Mouse (Mus musculus) layer of hippocampus, adult 9-11 months (tissue): ENCODE data around the gene Pam.

Source experiments
- DNase-seq: peaks from one replicate; pipeline ENCODE4 v3.0.0; 2022

Gene Pam

DNA sequence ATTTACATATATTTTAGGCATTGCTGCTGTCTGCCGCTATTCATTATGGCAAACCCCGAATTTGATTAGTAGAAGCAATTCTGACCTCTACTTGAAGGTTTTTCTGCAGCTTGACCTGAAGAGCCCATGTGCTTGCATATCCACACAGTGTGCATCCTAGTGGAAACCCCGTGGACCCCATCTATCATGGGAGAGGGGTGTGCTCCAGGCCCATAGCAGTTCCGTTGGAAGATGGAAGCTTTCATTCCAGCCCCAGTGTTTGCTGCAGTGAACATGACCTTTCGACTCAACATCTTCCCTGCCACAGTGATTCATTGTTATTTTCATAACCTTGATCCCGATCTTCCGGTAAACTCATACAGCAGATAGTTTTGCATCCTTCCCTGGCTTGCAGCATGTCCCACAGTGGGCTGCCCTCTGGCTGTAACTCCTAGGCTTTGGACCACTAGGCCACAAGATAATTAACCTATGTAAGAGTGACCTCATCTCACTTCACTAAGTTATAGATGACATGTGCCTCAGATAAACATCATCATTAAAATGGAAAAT lies 191.5 kb downstream of the Pam start:
- no peak for DNase-seq

DNA sequence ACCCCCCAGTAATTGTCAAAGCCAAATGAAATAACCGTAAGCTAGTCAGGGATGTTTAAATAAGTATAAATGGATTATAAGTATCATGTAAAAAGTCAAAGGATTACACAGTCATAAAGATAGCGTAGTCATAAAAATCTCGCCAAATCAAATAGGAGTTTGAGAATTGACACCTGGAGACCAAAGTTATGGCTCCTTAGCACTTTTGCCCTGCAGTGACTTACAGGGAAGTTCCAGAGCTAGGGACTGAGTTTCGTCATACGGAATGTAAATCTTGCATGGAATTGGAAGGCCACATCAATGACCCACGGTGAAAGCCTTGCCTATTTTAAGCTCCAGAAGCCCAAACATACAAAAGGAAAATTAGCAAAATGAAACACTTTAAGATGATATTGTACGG lies 192.6 kb downstream of the Pam start:
- no peak for DNase-seq

- no peak for DNase-seq
Observed at GRCm38 (mm10) chr1:97900559-97901153, 194.8 kb downstream of the Pam start.

- DNase-seq = no peak
Observed at GRCm38 (mm10) chr1:97887511-97887910, 207.9 kb downstream of the Pam start.

- no peak for DNase-seq
Observed at GRCm38 (mm10) chr1:97883498-97883897, 211.9 kb downstream of the Pam start.

- no peak for DNase-seq
Observed at GRCm38 (mm10) chr1:97877037-97877436, 218.4 kb downstream of the Pam start.

GRCm38 (mm10) chr1:97873490-97874054 lies 221.9 kb downstream of the Pam start:
- DNase-seq = no peak

GRCm38 (mm10) chr1:97872493-97872892 lies 223.0 kb downstream of the Pam start:
- no peak for DNase-seq

DNA sequence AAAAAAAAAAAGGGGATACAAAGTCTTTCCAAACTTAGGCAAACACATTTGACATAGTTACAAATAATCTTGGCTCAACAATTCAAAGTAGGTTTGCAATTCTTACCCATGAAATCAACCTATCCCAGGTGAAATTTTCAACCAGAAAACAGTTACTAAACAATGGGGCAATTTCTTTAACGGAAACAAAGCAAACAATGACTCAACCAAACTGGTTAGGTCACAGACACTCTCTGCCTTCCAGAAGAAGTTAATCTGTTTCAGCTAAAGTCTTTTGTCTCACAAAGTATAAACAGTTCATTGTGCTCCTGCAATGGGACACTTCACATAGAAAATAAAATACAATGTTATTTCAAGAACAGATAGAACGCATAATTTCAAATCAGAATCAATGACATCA lies 223.4 kb downstream of the Pam start:
- no peak for DNase-seq

- no peak for DNase-seq
Observed at GRCm38 (mm10) chr1:97864135-97864534, 231.3 kb downstream of the Pam start.

- peak; percentile 91 for DNase-seq
Observed at GRCm38 (mm10) chr1:97863140-97863539, 232.3 kb downstream of the Pam start.

DNA sequence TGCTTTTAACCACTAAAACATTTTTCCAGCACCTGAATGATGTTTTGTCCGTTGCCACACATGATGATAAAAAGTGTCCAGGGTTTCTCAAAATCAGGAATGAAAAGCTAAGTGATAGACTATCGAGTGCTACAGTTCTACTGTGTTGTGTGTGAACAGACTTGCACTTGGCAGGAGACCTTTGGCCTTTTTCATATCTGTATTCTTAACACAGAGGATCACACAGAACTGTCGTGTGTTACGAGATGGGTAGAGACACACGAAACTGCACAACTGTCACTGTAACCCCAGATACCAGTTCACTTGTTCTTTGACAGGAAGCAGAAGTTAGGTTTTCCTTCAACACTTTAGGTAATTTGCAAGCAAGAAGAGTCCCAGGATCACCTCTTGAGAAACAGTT lies 232.7 kb downstream of the Pam start:
- DNase-seq = no peak

- DNase-seq = no peak
Observed at GRCm38 (mm10) chr1:97854256-97854655, 241.2 kb downstream of the Pam start.

GRCm38 (mm10) chr1:97851601-97852175 lies 243.8 kb downstream of the Pam start:
- no peak for DNase-seq

DNA sequence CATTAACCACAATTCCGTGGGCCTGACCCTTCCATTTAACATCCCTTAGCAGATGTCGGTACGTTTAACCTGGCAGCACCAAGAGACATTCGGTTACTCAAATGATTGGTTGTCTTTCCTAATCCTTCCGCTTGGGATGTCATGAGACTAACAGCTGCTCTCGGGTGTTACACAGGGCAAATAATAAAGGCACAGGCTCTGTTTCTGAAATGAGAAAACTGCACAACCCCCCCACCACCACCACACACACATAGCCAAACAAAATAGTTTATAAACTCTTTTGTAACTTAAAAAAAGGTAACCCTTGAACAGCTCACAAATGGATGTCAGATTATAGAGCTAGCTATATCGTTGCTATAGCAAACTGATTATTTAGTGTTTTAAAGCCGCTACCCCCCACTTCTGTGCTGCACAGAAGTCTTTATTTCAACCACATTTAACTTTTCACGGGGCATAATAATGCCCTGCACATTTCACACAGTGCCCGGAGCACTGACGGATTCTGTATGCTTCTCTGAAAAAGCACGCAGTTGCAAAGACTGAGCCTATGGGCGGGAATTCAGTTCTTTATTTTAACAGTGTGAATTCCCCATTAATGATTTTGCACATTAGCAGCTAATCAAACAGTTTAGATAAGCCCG lies 246.7 kb downstream of the Pam start:
- no peak for DNase-seq

- DNase-seq = no peak
Observed at GRCm38 (mm10) chr1:97843220-97843992, 252.0 kb downstream of the Pam start.

DNA sequence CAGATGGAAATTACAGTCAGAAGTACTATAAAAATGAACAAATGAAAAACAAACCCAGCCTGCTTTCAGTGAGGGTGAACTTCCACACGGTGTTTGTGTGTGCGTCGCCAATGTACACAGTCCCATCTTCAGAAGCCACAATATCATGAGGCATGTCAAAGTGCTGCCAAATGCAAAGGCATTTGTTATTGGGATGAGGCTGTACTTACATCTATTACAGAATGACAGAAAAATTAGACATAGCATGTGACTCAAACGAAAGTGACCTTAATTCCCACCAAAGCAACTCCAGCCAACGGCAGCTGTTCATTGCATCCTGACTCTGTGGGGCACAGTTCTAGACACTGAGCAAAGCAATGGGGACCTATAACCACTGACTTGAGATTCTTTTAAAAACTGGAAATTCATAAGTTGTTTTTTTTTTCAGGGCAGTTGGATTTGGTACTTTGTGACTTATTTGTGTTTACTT lies 261.1 kb downstream of the Pam start:
- no peak for DNase-seq

- DNase-seq = peak; percentile 37
Observed at GRCm38 (mm10) chr1:97833466-97834353, 261.7 kb downstream of the Pam start.

DNA sequence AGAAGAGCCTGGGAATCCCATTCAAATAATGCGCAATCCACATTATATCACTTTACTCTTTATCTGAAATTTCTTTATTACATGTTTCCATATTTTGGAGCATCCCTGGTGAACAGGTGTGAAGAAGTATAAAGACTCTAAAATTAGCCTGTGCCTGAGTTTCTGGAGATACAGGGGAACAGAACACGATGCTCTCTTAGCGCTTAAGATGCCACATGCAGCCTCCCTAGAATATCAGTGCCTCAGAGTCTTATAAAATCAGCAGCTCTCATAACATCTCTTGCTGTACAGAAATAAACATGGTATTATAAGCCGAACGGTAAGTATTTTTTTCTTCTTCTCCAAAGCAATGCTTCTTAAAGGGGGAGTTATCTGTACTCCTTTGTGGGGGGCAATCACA lies 267.4 kb downstream of the Pam start:
- no peak for DNase-seq

DNA sequence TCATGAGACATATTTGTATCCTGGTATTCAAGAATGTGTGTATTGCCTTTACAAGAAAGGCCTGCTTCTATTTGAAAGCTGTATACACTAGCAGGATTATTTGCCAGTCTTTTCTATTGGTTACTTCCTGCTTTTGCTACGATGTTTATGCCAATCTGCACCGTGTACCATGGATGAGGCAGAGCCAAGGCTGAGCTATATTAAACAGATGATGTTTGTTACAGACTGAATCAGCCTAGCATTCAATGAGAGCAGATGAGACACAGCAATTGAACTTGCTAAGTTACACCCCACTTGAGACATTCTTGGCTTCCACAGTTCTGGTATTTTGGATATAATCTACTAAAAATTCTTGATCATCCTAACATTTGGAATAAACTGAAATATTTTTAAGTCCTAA lies 267.9 kb downstream of the Pam start:
- DNase-seq = peak; percentile 56

DNA sequence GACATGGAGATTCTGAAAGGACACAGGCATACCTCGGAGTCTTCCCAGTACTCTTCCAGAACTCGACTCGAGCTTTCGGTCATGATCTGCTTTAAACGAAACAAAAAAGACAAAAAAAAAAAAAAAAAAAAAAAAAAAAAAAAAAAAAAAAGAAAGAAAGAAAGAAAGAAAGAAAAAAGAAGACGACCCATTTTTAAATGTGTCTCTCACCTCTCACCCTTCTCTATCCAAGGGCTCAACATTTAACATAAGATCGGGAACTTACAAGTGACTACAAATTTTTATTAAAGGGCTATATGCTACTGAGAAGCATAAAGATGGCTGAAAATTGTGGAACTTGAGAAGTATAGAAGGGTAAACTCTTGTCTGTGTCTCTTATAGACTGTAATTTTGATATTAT lies 272.5 kb downstream of the Pam start:
- no peak for DNase-seq

DNA sequence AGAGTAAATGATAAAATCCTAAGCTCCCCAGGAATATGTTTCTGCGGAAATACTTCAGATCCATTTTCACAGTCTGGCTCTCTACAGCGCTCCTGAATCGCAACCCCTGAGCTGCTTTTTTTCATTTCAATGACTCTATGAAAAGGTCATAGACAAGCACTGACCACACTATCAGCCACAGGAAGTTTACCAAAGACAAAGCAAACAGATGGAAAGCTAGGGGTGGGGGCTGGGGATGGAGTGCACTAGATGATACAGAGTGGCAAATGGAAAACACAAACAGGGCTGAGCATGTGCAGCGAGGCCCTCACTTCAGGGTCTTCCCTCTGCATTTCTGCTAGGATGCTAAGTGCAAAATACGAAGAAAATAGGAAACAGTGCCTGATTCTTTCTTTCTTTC lies 273.2 kb downstream of the Pam start:
- no peak for DNase-seq
